Mouse (Mus musculus) myocyte (in vitro differentiated cells): ENCODE measurements around the gene BC051665.

Source experiments
- CEBPB ChIP-seq: IDR thresholded peaks from 2 replicates; pipeline ENCODE4 v1.6.1; 2011; ENCODE audit warnings: mild to moderate bottlenecking, moderate library complexity; ENCODE audit not compliant: poor library complexity, insufficient read depth, severe bottlenecking
- E2F4 ChIP-seq: IDR thresholded peaks from one replicate; pipeline ENCODE4 v1.6.1; 2011; ENCODE audit warnings: mild to moderate bottlenecking, control low read depth, moderate library complexity; ENCODE audit not compliant: insufficient read depth
- MAX ChIP-seq: IDR thresholded peaks from one replicate; pipeline ENCODE4 v1.6.1; 2011; ENCODE audit warnings: low read depth, mild to moderate bottlenecking, control low read depth
- MYOG ChIP-seq, 3 experiments: IDR thresholded peaks; one replicate each; pipeline ENCODE4 v1.6.1; 2011; ENCODE audit warnings: control low read depth in 2 of 3, low read depth in 2 of 3, mild to moderate bottlenecking in 2 of 3; ENCODE audit not compliant: insufficient read length in 2 of 3, control insufficient read depth in 1 of 3, insufficient read depth in 1 of 3
- POLR2A ChIP-seq: IDR thresholded peaks from one replicate; pipeline ENCODE4 v1.6.1; 2011; ENCODE audit warnings: low read depth, mild to moderate bottlenecking, control low read depth, moderate library complexity; ENCODE audit not compliant: insufficient read length
- TCF12 ChIP-seq: IDR thresholded peaks from one replicate; pipeline ENCODE4 v1.6.1; 2011; ENCODE audit warnings: mild to moderate bottlenecking, control low read depth; ENCODE audit not compliant: poor library complexity, insufficient read depth, severe bottlenecking

DNA sequence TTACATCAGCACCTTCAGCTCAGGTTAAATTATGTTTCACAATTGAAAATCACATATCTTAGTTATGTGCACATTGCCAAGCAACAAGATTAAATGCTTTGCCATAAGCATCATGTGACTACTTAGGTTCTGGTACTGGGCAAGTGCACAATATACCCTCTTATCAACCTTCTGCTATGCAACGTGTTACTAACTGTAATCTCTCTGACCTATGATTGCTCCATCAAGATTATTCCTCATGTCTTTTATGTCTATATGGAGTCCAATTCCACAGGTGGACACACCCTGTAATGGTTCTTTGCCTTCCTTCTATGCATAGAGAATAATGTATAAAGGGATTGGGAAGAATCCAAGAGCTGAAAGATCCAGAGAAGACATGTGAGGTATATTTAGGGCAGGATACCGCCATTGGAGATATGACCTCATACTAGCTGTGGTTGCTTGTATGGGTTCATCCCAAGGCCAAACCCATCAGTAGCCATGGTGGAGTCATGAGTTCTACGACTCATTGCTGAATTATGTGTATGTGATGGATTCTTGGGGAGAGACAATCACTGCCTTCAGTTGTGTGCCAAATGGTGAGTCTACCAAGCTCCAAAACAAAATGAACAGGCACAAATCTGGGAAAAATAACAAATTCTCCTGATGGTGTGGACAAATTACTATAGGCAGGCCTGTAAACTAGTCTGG lies 34.5 kb upstream of the BC051665 start:
- TF ChIP-seq E2F4 = no peak
- TF ChIP-seq POLR2A = no peak
- no peak for TF ChIP-seq TCF12
- no peak for TF ChIP-seq CEBPB
- no peak for TF ChIP-seq MYOG (IDR thresholded peaks at IDR 0.05; ENCODE audit: control insufficient read depth in 1 of 3, insufficient read depth in 1 of 3, insufficient read length in 2 of 3, low read depth in 2 of 3)
- no peak for TF ChIP-seq MAX
